26 mouse cellular contexts compared by ENCODE assay signal in the genomic region with DNA sequence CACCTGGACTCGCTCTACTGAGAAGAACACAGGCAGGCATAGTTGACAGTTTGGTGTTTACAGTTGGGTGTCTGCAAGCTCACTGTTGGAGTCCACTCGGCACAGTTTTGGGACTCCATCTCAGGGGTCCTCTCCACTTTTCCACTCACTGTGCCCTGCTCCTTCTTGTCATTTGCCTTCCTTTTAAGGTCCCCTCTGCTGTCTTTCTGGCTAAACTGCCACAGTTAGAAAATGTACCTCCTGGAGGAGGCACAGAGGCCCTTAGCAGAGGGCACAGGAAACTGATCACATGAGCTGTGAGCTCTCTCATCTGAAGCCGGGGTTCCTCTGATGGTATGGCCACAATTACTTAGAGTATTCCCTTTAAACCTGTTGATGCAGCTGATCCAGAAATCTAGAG.
A peak's percentile ranks its signal among the peaks of the same experiment; 100 is the strongest.
DNase-seq lines count a peak whose midpoint lies in the region; ATAC-seq lines count a peak whose summit lies in the region.
"Had no signal": no experiment of that assay in that cellular context is flagged by ENCODE, and none has a peak within 500 bp of the region (broad histone marks: within the 10 kb centered on the region; RNA-seq: fewer than 3 reads in every experiment).

No protein-coding gene starts in this region.

- intact Hi-C loops in left cerebral cortex, postnatal 10 days (cut with DNase I), result no loop called here

- DNase-seq in hindbrain, embryonic 14.5 days (ENCODE audit: low spot score), result no peak
- DNase-seq in hindbrain, embryonic 10.5 days (ENCODE audit: low spot score), result no peak
- DNase-seq in naive thymus-derived CD4-positive, alpha-beta T cell, adult 2 months (ENCODE audit: low read depth), result peak; percentile 56
- peak; percentile 71 for DNase-seq in thymus, postnatal 25 days
- DNase-seq in left cerebral cortex, postnatal 10 days (ENCODE audit: extremely low spot score in 1 of 2, low spot score in 2 of 2), result no peak
- no peak for DNase-seq in embryo, embryonic 9.5 days (ENCODE audit: extremely low spot score)
- DNase-seq in kidney, postnatal 4 days, result no peak
- DNase-seq: adrenal gland, postnatal 10 days; cerebellum, adult 8-10 months; kidney, adult 2 months; kidney, postnatal 10 days; lung, adult 2 months; lung, postnatal 36 days; retina, postnatal 1 day; right cerebral cortex, postnatal 25 days; spleen, adult 18-20 months had no signal

- no peak for ATAC-seq in hindbrain, embryonic 14.5 days (ENCODE audit: low FRiP score)
- ATAC-seq in CD4-positive, CD25-positive, alpha-beta regulatory T cell, adult 4 months, result peak; percentile 44
- ATAC-seq: liver, embryonic 12.5 days; midbrain, embryonic 13.5 days had no signal

- H3K9me3 ChIP-seq in hindbrain, embryonic 14.5 days (ENCODE audit: control insufficient read depth, low read length), result no peaks in the 10 kb centered on the region
- H3K9me3 ChIP-seq in hindbrain, embryonic 10.5 days, result no peaks in the 10 kb centered on the region
- H3K9me3 ChIP-seq: forebrain, embryonic 12.5 days; hindbrain, embryonic 12.5 days; liver, embryonic 12.5 days; megakaryocyte, embryonic 14.5 days; midbrain, embryonic 13.5 days; neural tube, embryonic 12.5 days; stomach, embryonic 15.5 days had no signal

- H3K9ac ChIP-seq in hindbrain, embryonic 14.5 days, result no peak overlapping the region
- H3K9ac ChIP-seq: forebrain, embryonic 12.5 days; hindbrain, embryonic 12.5 days; limb, embryonic 12.5 days; liver, embryonic 12.5 days; midbrain, embryonic 13.5 days; neural tube, embryonic 12.5 days; stomach, embryonic 15.5 days had no signal

- no peaks in the 10 kb centered on the region for H3K36me3 ChIP-seq in hindbrain, embryonic 14.5 days (replicated peaks; ENCODE audit: control insufficient read depth, insufficient read depth)
- H3K36me3 ChIP-seq in hindbrain, embryonic 10.5 days, result no peaks in the 10 kb centered on the region; the same call in 1 of the 2 replicates
- H3K36me3 ChIP-seq: forebrain, embryonic 12.5 days; limb, embryonic 12.5 days; liver, embryonic 12.5 days; midbrain, embryonic 13.5 days; neural tube, embryonic 12.5 days; stomach, embryonic 15.5 days had no signal

- H3K27ac ChIP-seq in hindbrain, embryonic 14.5 days, result peak overlapping the region; percentile 21; the same call in 1 of the 2 replicates
- no peak overlapping the region for H3K27ac ChIP-seq in hindbrain, embryonic 10.5 days
- H3K27ac ChIP-seq: forebrain, embryonic 12.5 days; hindbrain, embryonic 12.5 days; layer of hippocampus, adult 2 months; limb, embryonic 12.5 days; liver, embryonic 12.5 days; midbrain, embryonic 13.5 days; neural tube, embryonic 12.5 days; stomach, embryonic 15.5 days had no signal

- 92% methylated on average over 3 of the region's 3 CpGs for WGBS in hindbrain, embryonic 14.5 days
- WGBS in hindbrain, embryonic 10.5 days, result 80% methylated on average over 3 of the region's 3 CpGs

- H3K4me3 ChIP-seq in hindbrain, embryonic 14.5 days (replicated peaks; ENCODE audit: low read length), result no peak overlapping the region
- H3K4me3 ChIP-seq in hindbrain, embryonic 10.5 days, result no peak overlapping the region
- H3K4me3 ChIP-seq: forebrain, embryonic 12.5 days; hindbrain, embryonic 12.5 days; layer of hippocampus, adult 2 months; limb, embryonic 12.5 days; liver, embryonic 12.5 days; megakaryocyte, embryonic 14.5 days; midbrain, embryonic 13.5 days; neural tube, embryonic 12.5 days; stomach, embryonic 15.5 days had no signal

- H3K4me1 ChIP-seq in hindbrain, embryonic 14.5 days (replicated peaks; ENCODE audit: control insufficient read depth, insufficient read depth, low read length), result peaks cover 63% of the 10 kb centered on the region
- H3K4me1 ChIP-seq in hindbrain, embryonic 10.5 days (replicated peaks), result peaks cover 66% of the 10 kb centered on the region

- no peaks in the 10 kb centered on the region for H3K27me3 ChIP-seq in hindbrain, embryonic 14.5 days (ENCODE audit: control insufficient read depth, insufficient read depth, low read length)
- no peaks in the 10 kb centered on the region for H3K27me3 ChIP-seq in hindbrain, embryonic 10.5 days (ENCODE audit: insufficient read depth, poor library complexity, severe bottlenecking)
- H3K27me3 ChIP-seq: forebrain, embryonic 12.5 days; hindbrain, embryonic 12.5 days; limb, embryonic 12.5 days; liver, embryonic 12.5 days; megakaryocyte, embryonic 14.5 days; midbrain, embryonic 13.5 days; neural tube, embryonic 12.5 days; stomach, embryonic 15.5 days had no signal

- H3K4me2 ChIP-seq in hindbrain, embryonic 14.5 days (replicated peaks), result no peak overlapping the region
- H3K4me2 ChIP-seq: forebrain, embryonic 12.5 days; hindbrain, embryonic 12.5 days; limb, embryonic 12.5 days; liver, embryonic 12.5 days; midbrain, embryonic 13.5 days; neural tube, embryonic 12.5 days; stomach, embryonic 15.5 days had no signal

Comparison
In these comparisons a context has a peak if more than half of its experiments do, and no peak if none do; other contexts are left out.
1. DNase-seq: peak in naive thymus-derived CD4-positive, alpha-beta T cell, adult 2 months (single experiment) and thymus, postnatal 25 days (single experiment); none in hindbrain, embryonic 14.5 days (single experiment), hindbrain, embryonic 10.5 days (single experiment), left cerebral cortex, postnatal 10 days (0 of 2), embryo, embryonic 9.5 days (single experiment) and kidney, postnatal 4 days (0 of 2).